Mouse (Mus musculus) bone marrow macrophage, adult 2 months (primary cell): ENCODE results near the gene Pgghg.

Experiments
- CTCF ChIP-seq: IDR thresholded peaks from 2 replicates; pipeline ENCODE4 v1.5.1; 2012; ENCODE audit warnings: low read depth, mild to moderate bottlenecking, low read length, moderate library complexity
- POLR2A ChIP-seq: IDR thresholded peaks from 2 replicates; pipeline ENCODE4 v1.6.1; 2012; ENCODE audit warnings: mild to moderate bottlenecking, low read depth, low read length, borderline replicate concordance

DNA sequence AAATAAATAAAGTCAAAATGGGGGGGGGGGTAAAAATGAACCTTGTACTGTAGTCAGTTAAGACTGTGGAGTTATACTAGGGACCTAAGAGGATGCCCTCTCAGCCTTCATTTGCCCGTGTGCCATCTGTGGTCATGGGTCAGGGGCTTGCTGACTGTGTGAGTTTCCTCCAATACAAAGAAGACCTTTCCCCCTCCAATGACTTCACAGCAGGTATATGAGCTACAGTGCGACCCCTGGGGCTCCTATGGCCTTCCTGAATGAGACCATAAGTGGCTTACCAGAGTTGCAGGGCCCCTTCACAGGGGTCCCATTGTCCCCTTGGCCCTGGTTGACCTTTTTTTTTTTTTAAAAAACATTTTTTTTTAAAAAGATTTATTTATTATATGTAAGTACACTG, 20.2 kb downstream of the Pgghg start:
- no peak for TF ChIP-seq POLR2A
- no peak for TF ChIP-seq CTCF
